Mouse (Mus musculus) B cell, adult 2 months (primary cell): ENCODE measurements around the gene Tspan14.
A peak's percentile ranks its signal among the peaks of the same experiment; 100 is the strongest.

Experiments
- DNase-seq, 2 experiments: peaks; one replicate each; pipeline ENCODE4 v3.0.0; 2022

Gene Tspan14

GRCm38 (mm10) chr14:40949730-40950614 is 16.6 kb downstream of the Tspan14 start:
- DNase-seq, result peak; percentile 54 to 60

GRCm38 (mm10) chr14:40949047-40949446 is 17.6 kb downstream of the Tspan14 start:
- DNase-seq, result no peak

- no peak for DNase-seq
These were observed 18.1 kb downstream of the Tspan14 start for GRCm38 (mm10) chr14:40948522-40948921.

- peak; percentile 74 for DNase-seq
These were observed 18.9 kb downstream of the Tspan14 start for GRCm38 (mm10) chr14:40947431-40948394.

- no peak for DNase-seq
These were observed 22.8 kb downstream of the Tspan14 start for GRCm38 (mm10) chr14:40943802-40944201.

GRCm38 (mm10) chr14:40942429-40942828 is 24.2 kb downstream of the Tspan14 start:
- DNase-seq, result no peak

GRCm38 (mm10) chr14:40938380-40938987 is 28.1 kb downstream of the Tspan14 start:
- DNase-seq, result no peak

GRCm38 (mm10) chr14:40937052-40937451 is 29.6 kb downstream of the Tspan14 start:
- DNase-seq, result peak; percentile 60 to 68

- DNase-seq, result no peak
These were observed 31.1 kb downstream of the Tspan14 start for GRCm38 (mm10) chr14:40935481-40935880.

GRCm38 (mm10) chr14:40935054-40935453 is 31.6 kb downstream of the Tspan14 start:
- no peak for DNase-seq

GRCm38 (mm10) chr14:40933328-40933727 is 33.3 kb downstream of the Tspan14 start:
- peak; percentile 58 to 59 for DNase-seq

- no peak for DNase-seq
These were observed 34.4 kb downstream of the Tspan14 start for GRCm38 (mm10) chr14:40932225-40932624.

GRCm38 (mm10) chr14:40931115-40931829 is 35.3 kb downstream of the Tspan14 start:
- DNase-seq, result no peak

- peak; percentile 51 to 59 for DNase-seq
These were observed 36.7 kb downstream of the Tspan14 start for GRCm38 (mm10) chr14:40929943-40930342.

- no peak for DNase-seq
These were observed 37.7 kb downstream of the Tspan14 start for GRCm38 (mm10) chr14:40928897-40929296.

- no peak for DNase-seq
These were observed 39.6 kb downstream of the Tspan14 start for GRCm38 (mm10) chr14:40927041-40927440.

GRCm38 (mm10) chr14:40924378-40925113 is 42.1 kb downstream of the Tspan14 start:
- peak; percentile 61 to 69 for DNase-seq

- DNase-seq, result no peak
These were observed 45.4 kb downstream of the Tspan14 start for GRCm38 (mm10) chr14:40921241-40921640.

GRCm38 (mm10) chr14:40919521-40919920 is 47.1 kb downstream of the Tspan14 start:
- no peak for DNase-seq

GRCm38 (mm10) chr14:40918477-40918876 is 48.1 kb downstream of the Tspan14 start:
- no peak for DNase-seq

- peak; percentile 95 for DNase-seq
These were observed 49.0 kb downstream of the Tspan14 start for GRCm38 (mm10) chr14:40917632-40918031.
